In the genomic region with DNA sequence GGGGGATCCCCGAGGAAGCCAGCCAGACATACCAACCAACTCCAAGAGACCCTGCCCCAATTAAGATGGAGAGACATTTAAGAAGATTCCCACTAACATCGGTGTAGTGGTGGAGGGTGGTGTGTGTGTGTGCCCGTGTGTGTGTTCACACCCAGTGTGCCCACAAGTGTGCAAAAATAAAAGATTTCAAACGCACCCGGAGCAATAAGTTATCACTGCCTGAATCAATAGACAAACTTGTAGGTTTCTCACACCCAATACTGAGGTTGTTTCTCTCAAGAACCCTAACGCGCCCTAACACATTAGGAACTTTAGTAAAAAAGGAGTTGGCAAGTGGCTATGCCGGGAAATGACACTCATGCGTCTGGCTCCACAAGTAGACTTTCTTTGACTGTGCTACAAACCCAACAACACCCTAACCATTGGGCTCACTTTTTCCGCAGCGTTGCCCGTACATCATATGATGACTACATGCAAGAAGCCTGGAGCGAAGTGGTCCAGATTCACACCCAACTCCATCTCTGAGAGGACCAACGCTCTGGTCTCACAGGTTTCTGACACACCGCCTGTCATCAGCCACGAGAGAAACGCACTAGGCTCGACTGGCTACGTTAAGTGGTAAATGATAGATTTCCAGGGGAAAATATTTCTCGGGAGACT, we compare ENCODE assay signal across 8 mouse cellular contexts. TPM values are rescaled to one million over a fixed set of nuclear protein-coding genes. Genes with fewer than 3 reads are reported as not detected.
DNase-seq lines count a peak whose midpoint lies in the region; ATAC-seq and TF ChIP-seq lines count a peak whose summit lies in the region.

No protein-coding gene starts in this region.

- WGBS in hindbrain, embryonic 15.5 days = 37% methylated on average over 20 of the region's 20 CpGs
- WGBS in liver, embryonic 11.5 days = 26% methylated on average over 20 of the region's 20 CpGs
- 31% methylated on average over 20 of the region's 20 CpGs for WGBS in midbrain, postnatal 0 days

- peak overlapping the region; percentile 75 for H3K4me2 ChIP-seq in hindbrain, embryonic 15.5 days
- H3K4me2 ChIP-seq in liver, embryonic 11.5 days = peak overlapping the region; percentile 87
- peak overlapping the region; percentile 62 for H3K4me2 ChIP-seq in midbrain, postnatal 0 days (ENCODE audit: low read depth, low read length, poor library complexity, severe bottlenecking)

- in situ Hi-C loops in Patski (cut with MboI; ENCODE audit: low pct_unique_long_range_greater_than_20kb) = no loop called here

- H3K4me3 ChIP-seq in hindbrain, embryonic 15.5 days = peak overlapping the region; percentile 81
- peak overlapping the region; percentile 81 for H3K4me3 ChIP-seq in liver, embryonic 11.5 days (ENCODE audit: low read depth, low read length)
- peak overlapping the region; percentile 88 for H3K4me3 ChIP-seq in midbrain, postnatal 0 days (ENCODE audit: low read depth, low read length)

- no peaks in the 10 kb centered on the region for H3K9me3 ChIP-seq in hindbrain, embryonic 15.5 days
- H3K9me3 ChIP-seq in liver, embryonic 11.5 days (ENCODE audit: control insufficient read depth, low read length) = no peaks in the 10 kb centered on the region
- no peaks in the 10 kb centered on the region for H3K9me3 ChIP-seq in midbrain, postnatal 0 days (ENCODE audit: low read length)

- no peak for TF ChIP-seq CTCF in Patski (IDR thresholded peaks at IDR 0.05)
- TF ChIP-seq CTCF in midbrain, postnatal 0 days (IDR thresholded peaks at IDR 0.05) = no peak

- H3K27me3 ChIP-seq in Patski = no peaks in the 10 kb centered on the region
- H3K27me3 ChIP-seq in hindbrain, embryonic 15.5 days = no peaks in the 10 kb centered on the region
- H3K27me3 ChIP-seq in liver, embryonic 11.5 days (replicated peaks; ENCODE audit: control insufficient read depth, insufficient read depth, low read length) = no peaks in the 10 kb centered on the region
- H3K27me3 ChIP-seq in midbrain, postnatal 0 days (ENCODE audit: insufficient read depth, low read length) = no peaks in the 10 kb centered on the region

- H3K36me3 ChIP-seq in hindbrain, embryonic 15.5 days = no peaks in the 10 kb centered on the region
- H3K36me3 ChIP-seq in liver, embryonic 11.5 days (ENCODE audit: control insufficient read depth, insufficient read depth, low read length) = no peaks in the 10 kb centered on the region
- H3K36me3 ChIP-seq in midbrain, postnatal 0 days (ENCODE audit: insufficient read depth, low read length) = no peaks in the 10 kb centered on the region

- peak; percentile 34 for ATAC-seq in Patski
- peak; percentile 64 for ATAC-seq in erythroid progenitor cell, adult 5-6 weeks (replicated peaks; ENCODE audit: low FRiP score, poor library complexity, severe bottlenecking)
- no peak for ATAC-seq in hindbrain, embryonic 15.5 days (ENCODE audit: low FRiP score, low read depth)
- peak; percentile 13; the same call in 1 of the 2 replicates for ATAC-seq in liver, embryonic 11.5 days (replicated peaks; ENCODE audit: low FRiP score)
- ATAC-seq in midbrain, postnatal 0 days (ENCODE audit: low FRiP score) = no peak
- ATAC-seq in granulocyte monocyte progenitor cell, adult 5-6 weeks (replicated peaks; ENCODE audit: poor library complexity, severe bottlenecking) = no peak

- CTCF ChIA-PET in Patski (lab: Charles Lee) = interaction anchor here (1.8 kb wide), 1 partner anchor 15 kb away, joined by 5 read pairs; no protein-coding TSS in a partner anchor

- H3K4me1 ChIP-seq in hindbrain, embryonic 15.5 days (replicated peaks) = peaks cover 9% of the 10 kb centered on the region
- H3K4me1 ChIP-seq in liver, embryonic 11.5 days (replicated peaks; ENCODE audit: control insufficient read depth, insufficient read depth, low read length) = peaks cover 7% of the 10 kb centered on the region
- no peaks in the 10 kb centered on the region for H3K4me1 ChIP-seq in midbrain, postnatal 0 days (ENCODE audit: insufficient read depth, low read length)

- DNase-seq in heart, adult 11 months = peak; percentile 93
- DNase-seq in heart, adult 8-10 months (ENCODE audit: low spot score) = no peak
- no peak for DNase-seq in Patski (ENCODE audit: low read depth, low spot score)
- no peak for DNase-seq in liver, embryonic 11.5 days (ENCODE audit: low spot score)
- DNase-seq in midbrain, postnatal 0 days (ENCODE audit: low spot score) = no peak

- H3K27ac ChIP-seq in hindbrain, embryonic 15.5 days (replicated peaks) = peak overlapping the region; percentile 82
- H3K27ac ChIP-seq in liver, embryonic 11.5 days (ENCODE audit: low read depth, low read length) = peak overlapping the region; percentile 87
- peak overlapping the region; percentile 73 for H3K27ac ChIP-seq in midbrain, postnatal 0 days (ENCODE audit: low read depth, low read length)

- POLR2A ChIA-PET in Patski (lab: Charles Lee) = no interaction called here

- H3K9ac ChIP-seq in hindbrain, embryonic 15.5 days = peak overlapping the region; percentile 76
- peak overlapping the region; percentile 83 for H3K9ac ChIP-seq in liver, embryonic 11.5 days (ENCODE audit: low read depth, low read length)
- peak overlapping the region; percentile 92 for H3K9ac ChIP-seq in midbrain, postnatal 0 days (replicated peaks; ENCODE audit: low read length, poor library complexity, severe bottlenecking)

RNA-seq across cellular contexts. Expression of a gene that starts 0.9 kb away (rescaled TPM):
- 10 to 100 TPM; 15.6 to 21.3 (median 20.1) TPM for total RNA-seq in heart, adult 8-10 months (2022)
- polyA plus RNA-seq in Patski (2021) = 38.1 TPM
- 50.1 and 87.2 TPM in 2 replicates for total RNA-seq in erythroid progenitor cell, adult 5-6 weeks (2015; ENCODE audit: low replicate concordance)
- 92.4 and 105 TPM in 2 replicates for total RNA-seq in erythroid progenitor cell, adult 5-6 weeks (2017; ENCODE audit: low replicate concordance)
- 19.1 and 20.3 TPM in 2 replicates for polyA plus RNA-seq in hindbrain, embryonic 15.5 days (2015; fragmentation: Nextera tagmentation; extraction: Ambion mirVana)
- polyA plus RNA-seq in liver, embryonic 11.5 days (2014; fragmentation: Nextera tagmentation; extraction: Ambion mirVana) = 29.1 and 30.4 TPM in 2 replicates
- 10.5 and 10.7 TPM in 2 replicates for total RNA-seq in midbrain, postnatal 0 days (2014; rRNA removed)
- polyA plus RNA-seq in midbrain, postnatal 0 days (2015; fragmentation: Nextera tagmentation; extraction: Ambion mirVana) = 12.8 and 13.3 TPM in 2 replicates
- 40.7 and 43.8 TPM in 2 replicates for total RNA-seq in granulocyte monocyte progenitor cell, adult 5-6 weeks (2014; fragmentation: Nextera tagmentation)
- total RNA-seq in granulocyte monocyte progenitor cell, adult 5-6 weeks (2017) = 60.8 and 64.3 TPM in 2 replicates

RNA-seq across cellular contexts. Expression of a gene that starts 5.9 kb away (rescaled TPM):
- 10 to 100 TPM; 17.6 to 31.3 (median 22.5) TPM for total RNA-seq in heart, adult 8-10 months (2022)
- polyA plus RNA-seq in Patski (2021) = 22.2 TPM
- 17.2 and 19.8 TPM in 2 replicates for total RNA-seq in erythroid progenitor cell, adult 5-6 weeks (2015; ENCODE audit: low replicate concordance)
- total RNA-seq in erythroid progenitor cell, adult 5-6 weeks (2017; ENCODE audit: low replicate concordance) = 21.1 and 21.5 TPM in 2 replicates
- 28.4 and 30.1 TPM in 2 replicates for polyA plus RNA-seq in hindbrain, embryonic 15.5 days (2015; fragmentation: Nextera tagmentation; extraction: Ambion mirVana)
- polyA plus RNA-seq in liver, embryonic 11.5 days (2014; fragmentation: Nextera tagmentation; extraction: Ambion mirVana) = 18.9 and 19.5 TPM in 2 replicates
- 32.8 and 36.8 TPM in 2 replicates for total RNA-seq in midbrain, postnatal 0 days (2014; rRNA removed)
- 24.2 and 24.8 TPM in 2 replicates for polyA plus RNA-seq in midbrain, postnatal 0 days (2015; fragmentation: Nextera tagmentation; extraction: Ambion mirVana)
- 12.3 and 36.2 TPM in 2 replicates for total RNA-seq in granulocyte monocyte progenitor cell, adult 5-6 weeks (2014; fragmentation: Nextera tagmentation)
- 5.3 and 8.4 TPM in 2 replicates for total RNA-seq in granulocyte monocyte progenitor cell, adult 5-6 weeks (2017)

RNA-seq across cellular contexts. Expression of a gene that starts 34.2 kb away (rescaled TPM):
- total RNA-seq in heart, adult 8-10 months (2022) = not detected
- not detected for polyA plus RNA-seq in Patski (2021)
- total RNA-seq in erythroid progenitor cell, adult 5-6 weeks (2015; ENCODE audit: low replicate concordance) = not detected in 2 replicates
- not detected in 2 replicates for total RNA-seq in erythroid progenitor cell, adult 5-6 weeks (2017; ENCODE audit: low replicate concordance)
- not detected in 2 replicates for polyA plus RNA-seq in hindbrain, embryonic 15.5 days (2015; fragmentation: Nextera tagmentation; extraction: Ambion mirVana)
- not detected in 2 replicates for polyA plus RNA-seq in liver, embryonic 11.5 days (2014; fragmentation: Nextera tagmentation; extraction: Ambion mirVana)
- not detected in 2 replicates for total RNA-seq in midbrain, postnatal 0 days (2014; rRNA removed)
- not detected in 2 replicates for polyA plus RNA-seq in midbrain, postnatal 0 days (2015; fragmentation: Nextera tagmentation; extraction: Ambion mirVana)
- not detected in 2 replicates for total RNA-seq in granulocyte monocyte progenitor cell, adult 5-6 weeks (2014; fragmentation: Nextera tagmentation)
- not detected in 2 replicates for total RNA-seq in granulocyte monocyte progenitor cell, adult 5-6 weeks (2017)

RNA-seq across cellular contexts. Expression of a gene that starts 53.2 kb away (rescaled TPM):
- under 1 TPM in 3 of 4 experiments, not detected in 1; 0.16 to 0.29 (median 0.28) TPM for total RNA-seq in heart, adult 8-10 months (2022)
- 2.6 TPM for polyA plus RNA-seq in Patski (2021)
- not detected in 2 replicates for total RNA-seq in erythroid progenitor cell, adult 5-6 weeks (2015; ENCODE audit: low replicate concordance)
- total RNA-seq in erythroid progenitor cell, adult 5-6 weeks (2017; ENCODE audit: low replicate concordance) = not detected in 2 replicates
- 1.5 and 1.6 TPM in 2 replicates for polyA plus RNA-seq in hindbrain, embryonic 15.5 days (2015; fragmentation: Nextera tagmentation; extraction: Ambion mirVana)
- 6.8 and 8.0 TPM in 2 replicates for polyA plus RNA-seq in liver, embryonic 11.5 days (2014; fragmentation: Nextera tagmentation; extraction: Ambion mirVana)
- total RNA-seq in midbrain, postnatal 0 days (2014; rRNA removed) = 0.44 and 0.61 TPM in 2 replicates
- polyA plus RNA-seq in midbrain, postnatal 0 days (2015; fragmentation: Nextera tagmentation; extraction: Ambion mirVana) = 0.52 and 0.63 TPM in 2 replicates
- total RNA-seq in granulocyte monocyte progenitor cell, adult 5-6 weeks (2014; fragmentation: Nextera tagmentation) = not detected in 2 replicates
- total RNA-seq in granulocyte monocyte progenitor cell, adult 5-6 weeks (2017) = not detected in 2 replicates

Comparison
In these comparisons a context has a peak if more than half of its experiments do, and no peak if none do; other contexts are left out.
1. ATAC-seq: peak in Patski (single experiment), erythroid progenitor cell, adult 5-6 weeks (single experiment) and liver, embryonic 11.5 days (single experiment); none in hindbrain, embryonic 15.5 days (single experiment), midbrain, postnatal 0 days (single experiment) and granulocyte monocyte progenitor cell, adult 5-6 weeks (single experiment).
2. Peak in every context shown above with its lines, with median percentiles within 50 percentile points of each other: H3K27ac ChIP-seq, H3K4me2 ChIP-seq, H3K4me3 ChIP-seq and H3K9ac ChIP-seq.